Mouse (Mus musculus) cortical plate, adult 2 months (tissue): Measurements from ENCODE around the gene Jmjd8.

Experiments
- CTCF ChIP-seq: fragments of 200-500 bp; IDR thresholded peaks from 2 replicates; pipeline ENCODE4 v1.5.1; 2011; ENCODE audit warnings: mild to moderate bottlenecking, control low read depth, low read length; ENCODE audit not compliant: insufficient read depth; ENCODE audit errors: extremely low read depth
- POLR2A ChIP-seq: fragments of 200-500 bp; IDR thresholded peaks from 2 replicates; pipeline ENCODE4 v1.6.1; 2011; ENCODE audit warnings: mild to moderate bottlenecking, low read length, control low read depth; ENCODE audit not compliant: insufficient read depth; ENCODE audit errors: extremely low read depth

DNA sequence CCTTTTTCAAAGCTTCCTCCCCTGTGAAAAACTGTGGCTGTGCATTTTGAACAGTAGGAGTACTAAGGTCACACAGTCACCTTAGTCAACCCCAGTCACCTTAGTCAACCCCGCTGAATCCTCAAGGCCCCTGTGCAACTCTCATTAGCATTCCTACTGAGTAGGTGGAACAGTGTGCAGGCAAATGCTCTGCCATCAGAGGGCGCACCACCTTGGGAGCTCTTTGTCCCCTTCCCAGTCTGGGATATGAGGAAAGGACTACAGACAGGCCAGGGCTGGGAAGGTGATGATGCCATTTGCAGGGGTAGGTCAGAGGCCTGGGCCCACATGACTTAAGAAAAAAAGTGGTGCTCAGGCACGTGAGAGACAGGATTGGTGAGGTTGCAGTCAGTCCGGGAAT, 50.6 kb downstream of the Jmjd8 start:
- TF ChIP-seq CTCF: peak; percentile 53
- no peak for TF ChIP-seq POLR2A
